Mouse (Mus musculus) ovary, adult 18-20 months (tissue): ENCODE data around the gene Atp5k.

Source experiments
- DNase-seq: peaks from one replicate; pipeline ENCODE4 v3.0.0; 2022; ENCODE audit warnings: low spot score, mixed read lengths

Gene Atp5k

DNA sequence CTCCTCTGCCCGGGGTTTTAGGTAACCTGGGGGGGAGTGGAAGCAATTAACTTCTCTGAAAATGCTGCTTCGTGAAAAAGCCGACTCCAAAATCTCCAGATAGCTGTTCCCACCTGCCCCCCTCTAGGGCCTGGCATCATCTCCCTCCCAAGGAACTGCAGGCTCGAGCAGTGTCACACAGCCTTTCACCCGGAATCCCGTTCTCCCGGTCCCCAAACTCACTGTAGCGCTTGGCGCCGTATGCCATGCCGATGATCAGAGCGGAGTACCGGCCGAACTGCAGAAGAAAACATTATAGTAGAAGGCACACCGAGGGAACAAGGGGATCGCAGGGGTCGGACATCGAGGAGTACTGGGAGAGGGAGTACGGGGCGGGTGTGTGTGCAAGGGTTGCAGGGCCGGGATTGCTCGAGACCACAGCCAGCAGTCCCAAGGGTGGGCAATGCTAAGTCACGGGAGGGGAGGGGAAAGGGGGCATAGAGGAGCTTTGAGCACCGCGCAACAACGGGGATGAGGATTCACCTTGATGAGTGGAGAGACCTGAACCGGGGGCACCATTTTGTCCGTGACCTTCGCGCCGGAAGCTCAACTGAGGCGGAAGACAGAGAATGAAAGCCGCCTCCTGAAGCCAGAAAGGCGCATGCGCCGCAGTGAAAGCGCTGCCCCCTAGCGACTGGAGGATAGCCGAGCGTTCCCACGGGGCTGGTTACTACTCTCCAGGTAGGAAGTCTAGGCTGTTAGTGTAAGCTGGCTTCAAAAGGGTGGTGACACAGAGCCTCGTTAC, at the start of gene Atp5k:
Atp5k (minus strand) TSS at position 645 of the 784 bp plus-strand sequence.
- DNase-seq, result peak; percentile 78

DNA sequence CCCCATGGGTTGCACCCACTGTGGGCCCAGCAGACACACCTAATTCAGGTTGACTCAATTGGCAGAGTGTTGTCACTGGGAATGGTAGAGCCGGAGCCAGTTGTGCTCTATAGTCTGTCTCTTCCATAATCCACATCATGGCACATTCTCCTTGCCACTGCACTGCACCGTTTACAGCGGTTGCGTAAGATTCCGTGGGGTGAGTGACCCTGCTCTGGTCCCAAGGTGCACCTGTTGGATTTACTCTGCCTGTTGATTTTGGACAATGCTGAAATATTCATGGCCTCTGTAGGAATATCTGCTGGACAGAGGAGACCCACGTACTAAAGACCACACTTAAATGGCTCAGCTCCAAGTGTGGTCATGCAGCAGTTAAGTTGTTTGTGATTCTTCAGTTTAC, 48.8 kb upstream of the Atp5k start:
- DNase-seq, result no peak

- DNase-seq, result no peak
These were observed 41.7 kb upstream of the Atp5k start for GRCm38 (mm10) chr5:108475977-108476376.

- DNase-seq, result no peak
These were observed 39.5 kb upstream of the Atp5k start for GRCm38 (mm10) chr5:108473737-108474136.

GRCm38 (mm10) chr5:108469617-108470016, 35.4 kb upstream of the Atp5k start:
- DNase-seq, result no peak

- no peak for DNase-seq
These were observed 32.4 kb upstream of the Atp5k start for GRCm38 (mm10) chr5:108466647-108467046.

GRCm38 (mm10) chr5:108465131-108465891, 31.1 kb upstream of the Atp5k start:
- DNase-seq, result no peak

DNA sequence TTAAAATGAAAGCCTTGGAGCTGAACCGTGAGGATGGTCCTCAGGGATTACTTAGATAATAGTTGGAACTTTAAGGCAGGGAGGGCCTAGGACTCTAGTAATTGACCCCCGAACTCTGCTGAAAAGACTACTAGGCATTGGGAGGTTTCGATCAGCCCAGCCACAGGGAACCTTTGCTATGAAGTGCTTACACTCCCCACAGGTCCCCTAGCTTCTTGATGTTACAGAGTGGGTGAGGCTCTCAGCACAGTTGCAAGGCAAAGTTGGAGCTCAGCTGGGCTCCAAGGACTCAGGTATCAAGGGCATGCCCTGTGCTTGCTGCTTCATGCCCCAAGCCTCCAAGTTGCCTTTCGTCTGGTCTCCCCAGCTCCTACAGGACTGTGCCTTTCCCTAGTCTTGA, 28.2 kb upstream of the Atp5k start:
- DNase-seq, result no peak

DNA sequence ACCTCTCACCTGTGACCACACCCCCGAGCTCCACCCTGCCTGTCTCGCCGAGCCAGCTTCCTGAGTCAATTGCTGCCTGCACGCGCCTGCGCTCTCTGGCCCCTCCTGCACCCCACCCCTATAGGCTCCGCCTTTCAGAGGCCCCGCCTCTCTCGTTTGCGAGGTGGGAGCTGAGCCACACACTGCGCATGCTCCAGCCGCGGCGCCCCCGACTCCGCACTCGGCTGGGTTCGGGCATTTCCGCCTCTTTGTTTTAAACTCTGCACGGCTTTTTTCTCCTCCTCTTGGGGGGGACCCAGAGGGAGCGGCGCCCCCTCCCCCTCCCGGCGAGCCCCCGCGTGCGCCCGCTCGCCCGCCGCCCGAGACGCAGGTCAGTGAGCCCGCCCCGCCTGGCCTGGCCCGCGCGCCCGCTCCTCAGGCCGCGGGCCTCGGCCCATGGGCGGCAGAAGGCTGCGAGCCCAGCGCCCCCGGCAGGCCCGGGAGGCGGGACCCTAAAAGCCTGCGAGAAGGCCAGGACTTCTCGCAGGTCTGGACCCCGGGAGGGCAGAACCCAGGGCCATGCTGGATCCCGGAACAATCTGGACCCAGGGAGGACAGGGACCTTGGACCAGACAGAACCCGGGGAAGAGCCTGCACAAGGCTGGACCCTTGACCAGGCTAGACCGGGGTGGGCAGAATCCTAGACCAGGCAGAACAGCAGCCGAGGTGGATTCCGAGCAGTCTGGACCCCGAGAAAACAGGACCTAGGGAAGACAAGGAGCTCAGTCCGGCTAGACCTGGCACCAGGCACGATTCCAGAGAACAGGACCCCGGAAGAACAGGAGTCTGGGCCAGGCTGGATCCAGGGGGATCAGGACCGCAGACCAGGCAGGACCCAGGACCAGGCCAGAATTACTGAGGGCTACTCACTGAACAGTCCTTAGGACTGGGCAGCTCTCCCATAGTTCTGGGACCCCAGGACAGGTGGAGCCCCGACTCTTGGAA, 27.1 kb upstream of the Atp5k start, which contains the start of gene Pcgf3:
Pcgf3 (plus strand) TSS at position 151 of the 984 bp plus-strand sequence.
- peak; percentile 96 for DNase-seq

DNA sequence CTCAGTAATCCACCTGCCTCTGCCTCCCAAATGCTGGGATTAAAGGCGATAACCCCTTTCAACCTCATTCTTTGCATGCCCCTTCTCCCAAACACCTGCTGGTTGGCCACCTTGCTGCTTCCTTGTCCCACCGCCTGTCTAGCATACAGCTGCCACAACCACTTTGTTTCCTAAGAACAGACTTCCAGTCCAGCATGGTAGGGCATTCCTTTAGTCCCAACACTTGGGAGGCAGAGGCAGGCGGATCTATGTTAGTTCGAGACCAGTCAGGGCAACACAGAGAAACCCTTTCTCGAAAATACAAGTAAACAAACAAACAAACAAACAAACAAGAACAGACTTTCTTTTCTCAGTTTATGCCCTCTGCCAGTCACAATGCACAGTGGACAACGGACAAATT, 26.2 kb upstream of the Atp5k start:
- DNase-seq, result no peak

DNA sequence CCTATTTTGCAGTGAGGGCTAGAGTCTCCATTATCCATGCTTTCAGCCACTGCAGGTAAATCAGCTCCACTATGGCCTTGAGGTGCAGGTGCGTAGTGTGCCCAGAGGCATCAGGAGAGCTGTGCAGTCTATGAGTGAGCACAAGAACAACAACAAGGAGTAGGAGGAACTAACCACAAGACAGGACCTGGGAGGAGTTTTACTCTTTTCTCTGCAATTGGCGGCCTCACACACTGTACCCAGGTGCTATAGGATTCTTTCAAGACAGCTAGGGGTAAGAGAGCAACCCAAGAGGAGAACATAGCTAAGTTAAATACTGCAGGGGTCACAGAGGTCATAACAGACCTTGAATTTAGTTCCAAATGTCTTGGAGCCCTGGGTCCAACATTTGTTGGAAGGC, 24.5 kb upstream of the Atp5k start:
- DNase-seq, result no peak

DNA sequence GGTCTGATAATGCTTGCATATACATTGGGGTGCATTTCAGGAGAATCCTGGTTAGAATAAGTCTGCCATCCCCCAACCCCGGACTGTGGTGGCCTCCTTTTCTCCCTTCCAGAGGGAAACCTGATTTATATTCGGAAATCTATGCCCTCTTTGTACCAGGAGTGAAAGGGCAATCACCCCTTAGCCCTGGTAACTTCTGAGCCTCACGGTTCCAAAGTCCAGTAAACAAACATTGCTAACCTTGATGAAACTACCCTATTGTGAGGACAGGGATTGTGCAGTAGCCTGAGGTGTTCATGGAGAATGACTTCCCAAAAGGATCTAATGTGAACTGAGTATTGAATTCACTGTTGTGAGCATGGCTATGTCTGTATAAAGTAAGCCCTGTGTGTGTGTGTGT, 19.8 kb upstream of the Atp5k start:
- no peak for DNase-seq

DNA sequence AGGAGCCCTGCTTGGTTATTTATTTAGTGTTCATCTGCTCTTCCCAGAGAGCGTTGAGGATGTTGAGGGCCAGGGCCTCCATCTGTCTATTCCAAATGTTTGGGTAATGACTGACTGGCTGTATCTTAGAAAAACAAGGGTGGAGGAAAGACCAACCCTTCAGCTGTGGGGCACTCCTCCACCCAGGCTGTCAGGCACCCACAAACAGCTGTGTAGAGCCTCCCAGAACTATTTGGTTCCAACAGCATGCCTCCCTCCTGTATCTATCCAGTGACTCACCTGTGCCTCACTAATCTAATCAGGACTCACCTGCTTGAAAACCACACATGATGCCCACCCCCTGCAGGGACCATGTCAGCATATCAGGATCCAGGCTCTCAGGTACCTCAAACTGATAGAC, 18.2 kb upstream of the Atp5k start:
- DNase-seq, result no peak

DNA sequence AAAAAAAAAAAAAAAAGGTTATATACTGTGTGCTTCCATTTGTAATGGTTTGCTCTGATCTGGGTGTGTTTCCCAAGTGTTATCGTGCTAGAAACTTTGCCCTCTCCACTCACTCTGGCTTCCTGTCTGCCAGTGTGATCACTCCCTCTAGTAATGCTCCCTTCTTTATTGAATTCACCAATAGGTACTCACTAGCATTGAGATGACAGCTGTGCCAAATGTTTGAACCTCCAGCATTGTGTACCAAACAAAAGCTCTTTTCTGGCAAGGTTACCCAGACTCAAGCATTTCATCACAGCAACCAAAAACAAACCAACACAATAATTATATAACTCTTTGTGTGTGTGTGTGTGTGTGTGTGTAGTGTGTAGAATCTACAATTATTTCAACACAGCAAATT, 17.4 kb upstream of the Atp5k start:
- DNase-seq, result no peak

DNA sequence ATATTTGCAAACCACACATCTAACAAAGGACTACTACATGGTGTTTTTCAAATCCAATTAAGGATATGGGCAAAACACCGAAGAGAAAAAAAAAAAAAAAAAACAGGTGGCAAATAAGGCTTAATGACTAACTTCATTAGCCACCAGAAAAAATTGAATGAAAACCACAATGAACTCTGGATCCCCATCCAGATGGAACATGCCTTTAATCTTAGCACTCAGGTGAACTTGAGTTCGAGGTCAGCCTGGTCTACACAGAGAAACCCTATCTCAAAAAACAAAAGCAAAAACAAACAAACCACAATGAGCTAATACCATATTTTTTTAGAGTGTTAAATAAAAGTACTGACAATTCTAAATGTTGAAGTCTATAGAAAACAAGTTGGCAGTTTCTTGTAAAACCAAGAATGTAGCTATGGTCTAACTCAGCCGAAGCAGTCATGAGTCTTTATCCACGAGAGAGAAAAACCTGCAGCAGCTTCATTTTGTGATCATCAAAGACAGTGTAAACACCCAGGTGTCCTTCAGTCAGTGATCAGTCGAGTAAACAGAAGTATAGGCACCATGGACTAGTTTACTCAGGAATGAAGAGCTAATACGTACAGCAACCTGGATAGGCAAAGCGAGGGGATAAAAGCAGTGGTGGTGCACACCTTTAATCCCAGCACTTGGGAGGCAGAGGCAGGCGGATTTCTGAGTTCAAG, 16.7 kb upstream of the Atp5k start:
- no peak for DNase-seq

- DNase-seq, result peak; percentile 73
These were observed 14.8 kb upstream of the Atp5k start, which contains the start of gene Mfsd7a for GRCm38 (mm10) chr5:108448785-108449668. Gene Mfsd7a (minus strand): TSS chr5:108448891.

GRCm38 (mm10) chr5:108447857-108448256, 13.6 kb upstream of the Atp5k start:
- DNase-seq, result no peak

- no peak for DNase-seq
These were observed 12.7 kb upstream of the Atp5k start for GRCm38 (mm10) chr5:108446973-108447372.

- DNase-seq, result no peak
These were observed 1.9 kb upstream of the Atp5k start for GRCm38 (mm10) chr5:108436101-108436500.

- DNase-seq, result no peak
These were observed 3.1 kb downstream of the Atp5k start for GRCm38 (mm10) chr5:108431196-108431595.
